Mouse (Mus musculus) CH12.LX (cell line): ENCODE measurements around the gene Axdnd1. TPM values are rescaled to one million over a fixed set of nuclear protein-coding genes. Genes with fewer than 3 reads are reported as not detected.

ENCODE experiments used
- DNase-seq: peaks from one replicate; pipeline ENCODE4 v3.0.0-alpha.2; 2013; ENCODE audit errors: extremely low read depth
- H3K27ac ChIP-seq: 2 replicates; pipeline ENCODE4 v1.5.1; 2012; ENCODE audit warnings: low read depth, mild to moderate bottlenecking, control low read depth, moderate library complexity; ENCODE audit not compliant: insufficient read depth
- H3K27me3 ChIP-seq: replicated peaks from 2 replicates; pipeline ENCODE3; 2012; ENCODE audit warnings: inconsistent platforms
- H3K36me3 ChIP-seq, 2 experiments: replicated peaks in 1 of 2; 2 replicates each; pipeline versions ENCODE3 to v1.6.1; 2012; ENCODE audit warnings: inconsistent platforms in 1 of 2, low read length in 1 of 2, mild to moderate bottlenecking in 1 of 2, mixed read lengths in 1 of 2, moderate library complexity in 1 of 2; ENCODE audit not compliant: control insufficient read depth in 1 of 2, insufficient read depth in 1 of 2
- H3K4me1 ChIP-seq, 2 experiments: 2 replicates each; pipeline ENCODE4 v1.6.1; 2012; ENCODE audit warnings: inconsistent platforms in 1 of 2, moderate library complexity in 1 of 2; ENCODE audit not compliant: insufficient read depth in 2 of 2, control insufficient read depth in 1 of 2
- H3K4me2 ChIP-seq: 2 replicates; pipeline ENCODE4 v1.6.1; 2012; ENCODE audit warnings: low read depth, mild to moderate bottlenecking, control low read depth; ENCODE audit not compliant: poor library complexity, insufficient read depth, severe bottlenecking
- H3K4me3 ChIP-seq, 3 experiments: fragments of 150-350 bp in 1 of 3; sonication (generic) in 1 of 3; replicated peaks in 1 of 3; 2 replicates each; pipeline versions ENCODE3 to v1.5.1; 2011 to 2012; ENCODE audit warnings: low read depth in 2 of 3, low read length in 2 of 3, mild to moderate bottlenecking in 2 of 3, moderate library complexity in 2 of 3, control low read depth in 1 of 3, improper control_type of control experiment in 1 of 3, inconsistent platforms in 1 of 3, mixed read lengths in 1 of 3; ENCODE audit not compliant: poor library complexity in 1 of 3
- H3K79me2 ChIP-seq: replicated peaks from 2 replicates; pipeline ENCODE4 v1.6.1; 2012; ENCODE audit warnings: mild to moderate bottlenecking, moderate library complexity; ENCODE audit not compliant: control insufficient read depth, poor library complexity, insufficient read depth, severe bottlenecking; ENCODE audit errors: extremely low read depth
- H3K9ac ChIP-seq: 2 replicates; pipeline ENCODE4 v1.6.1; 2012; ENCODE audit warnings: low read depth, mild to moderate bottlenecking, control low read depth, moderate library complexity; ENCODE audit not compliant: insufficient read depth
- H3K9me3 ChIP-seq: replicated peaks from 2 replicates; pipeline ENCODE3; 2012; ENCODE audit warnings: low read length, inconsistent platforms, mixed read lengths
- BHLHE40 ChIP-seq: IDR thresholded peaks from 2 replicates; pipeline ENCODE4 v1.6.1; 2011; ENCODE audit warnings: mild to moderate bottlenecking, low read depth, low read length, improper control_type of control experiment
- CHD2 ChIP-seq: IDR thresholded peaks from 2 replicates; pipeline ENCODE4 v1.6.1; 2011; ENCODE audit warnings: low read length, improper control_type of control experiment
- E2F4 ChIP-seq: IDR thresholded peaks from 2 replicates; pipeline ENCODE4 v1.6.1; 2011; ENCODE audit warnings: low read depth, low read length, improper control_type of control experiment; ENCODE audit not compliant: insufficient replicate concordance
- ELF1 ChIP-seq: IDR thresholded peaks from 2 replicates; pipeline ENCODE4 v1.6.1; 2014; ENCODE audit warnings: low read depth, mild to moderate bottlenecking, inconsistent platforms, low read length, improper control_type of control experiment
- EP300 ChIP-seq: IDR thresholded peaks from 2 replicates; pipeline ENCODE4 v1.6.1; 2011; ENCODE audit warnings: low read length, improper control_type of control experiment
- ETS1 ChIP-seq: conservative IDR thresholded peaks from 2 replicates; pipeline ENCODE4 v1.6.1; 2012; ENCODE audit warnings: low read depth, mild to moderate bottlenecking, inconsistent platforms, low read length, improper control_type of control experiment, moderate library complexity
- GABPA ChIP-seq: IDR thresholded peaks from 2 replicates; pipeline ENCODE4 v1.6.1; 2012; ENCODE audit warnings: low read depth, low read length, improper control_type of control experiment, inconsistent platforms; ENCODE audit not compliant: insufficient replicate concordance
- IRF4 ChIP-seq: IDR thresholded peaks from 2 replicates; pipeline ENCODE4 v1.6.1; 2014; ENCODE audit warnings: low read depth, mild to moderate bottlenecking, inconsistent platforms, low read length, improper control_type of control experiment
- JUN ChIP-seq: IDR thresholded peaks from 2 replicates; pipeline ENCODE4 v1.6.1; 2011; ENCODE audit warnings: low read depth, mild to moderate bottlenecking, low read length, improper control_type of control experiment, moderate library complexity; ENCODE audit not compliant: insufficient read depth
- JUND ChIP-seq: conservative IDR thresholded peaks from 2 replicates; pipeline ENCODE4 v1.6.1; 2011; ENCODE audit warnings: low read depth, low read length, improper control_type of control experiment
- KAT2A ChIP-seq: IDR thresholded peaks from 2 replicates; pipeline ENCODE4 v1.6.1; 2012; ENCODE audit warnings: low read length, improper control_type of control experiment, inconsistent platforms; ENCODE audit not compliant: insufficient replicate concordance
- MAX ChIP-seq: IDR thresholded peaks from 2 replicates; pipeline ENCODE4 v1.6.1; 2011; ENCODE audit warnings: low read length, improper control_type of control experiment
- MEF2A ChIP-seq: IDR thresholded peaks from 2 replicates; pipeline ENCODE4 v1.6.1; 2014; ENCODE audit warnings: low read depth, mild to moderate bottlenecking, inconsistent platforms, low read length, improper control_type of control experiment, borderline replicate concordance
- MXI1 ChIP-seq: IDR thresholded peaks from 2 replicates; pipeline ENCODE4 v1.6.1; 2011; ENCODE audit warnings: mild to moderate bottlenecking, low read depth, low read length, improper control_type of control experiment
- MYC ChIP-seq: IDR thresholded peaks from 2 replicates; pipeline ENCODE4 v1.6.1; 2011; ENCODE audit warnings: low read depth, mild to moderate bottlenecking, improper control_type of control experiment, low read length
- NELFE ChIP-seq: IDR thresholded peaks from 2 replicates; pipeline ENCODE4 v1.6.1; 2011; ENCODE audit warnings: low read depth, low read length, improper control_type of control experiment
- NRF1 ChIP-seq: IDR thresholded peaks from 2 replicates; pipeline ENCODE4 v1.6.1; 2014; ENCODE audit warnings: low read depth, mild to moderate bottlenecking, inconsistent platforms, low read length, improper control_type of control experiment, moderate library complexity
- POLR2AphosphoS2 ChIP-seq: IDR thresholded peaks from 2 replicates; pipeline ENCODE4 v1.6.1; 2011; ENCODE audit warnings: low read depth, low read length, improper control_type of control experiment
- SIN3A ChIP-seq: IDR thresholded peaks from 2 replicates; pipeline ENCODE4 v1.6.1; 2012; ENCODE audit warnings: low read length, improper control_type of control experiment, inconsistent platforms
- SMC3 ChIP-seq: IDR thresholded peaks from 2 replicates; pipeline ENCODE4 v1.6.1; 2011; ENCODE audit warnings: low read depth, low read length, improper control_type of control experiment
- TCF12 ChIP-seq: IDR thresholded peaks from 2 replicates; pipeline ENCODE4 v1.6.1; 2014; ENCODE audit warnings: low read depth, mild to moderate bottlenecking, inconsistent platforms, low read length, improper control_type of control experiment
- UBTF ChIP-seq: IDR thresholded peaks from 2 replicates; pipeline ENCODE4 v1.6.1; 2012; ENCODE audit warnings: low read depth, mild to moderate bottlenecking, inconsistent platforms, low read length, improper control_type of control experiment, moderate library complexity
- ZC3H11A ChIP-seq: IDR thresholded peaks from 2 replicates; pipeline ENCODE4 v1.6.1; 2012; ENCODE audit warnings: low read depth, mild to moderate bottlenecking, inconsistent platforms, low read length, improper control_type of control experiment
- ZKSCAN1 ChIP-seq: IDR thresholded peaks from 2 replicates; pipeline ENCODE4 v1.6.1; 2012; ENCODE audit warnings: low read depth, inconsistent platforms, low read length, improper control_type of control experiment, borderline replicate concordance
- ZMIZ1 ChIP-seq: IDR thresholded peaks from 2 replicates; pipeline ENCODE4 v1.6.1; 2012; ENCODE audit warnings: low read depth, mild to moderate bottlenecking, inconsistent platforms, low read length, improper control_type of control experiment
- dilution Hi-C: fragments of 300-500 bp; cut with MboI; formaldehyde crosslinking; loops from 2 replicates; pipeline ENCODE4 v1.14.3; 2020; ENCODE audit warnings: low sequenced_read_pairs; ENCODE audit not compliant: extremely low pct_unique_long_range_greater_than_20kb, extremely low pct_ligation_motif_present
- in situ Hi-C: fragments of 300-500 bp; cut with MboI; formaldehyde crosslinking; loops from 3 replicates; pipeline ENCODE4 v1.14.3; 2019; ENCODE audit warnings: low sequenced_read_pairs, low pct_ligation_motif_present, low pct_unique_long_range_greater_than_20kb, mixed read lengths
- polyA plus RNA-seq: library from polyadenylated mRNA; unstranded; fragments of >175 nt; gene quantifications from 2 replicates; pipeline ENCODE4 v1.2.1, GENCODE M21; 2012; ENCODE audit warnings: low read depth; ENCODE audit not compliant: insufficient read length
- total RNA-seq, 2 experiments: library from RNA; depleted of rRNA; stranded (reverse); fragments of 300-350 nt in 1 of 2; fragments of >200 nt in 1 of 2; gene quantifications; 2 replicates each; pipeline ENCODE4 v1.2.3; 2012 to 2014

The Axdnd1 gene
- total and polyA plus RNA-seq, 3 experiments: not detected

GRCm38 (mm10) chr1:156459690-156460089, 38.7 kb upstream of the Axdnd1 start:
- H3K9ac ChIP-seq: no peak overlapping the region
- no peak overlapping the region for H3K4me3 ChIP-seq
- H3K79me2 ChIP-seq: no peaks in the 10 kb centered on the region; the same call in 1 of the 2 replicates
- H3K27ac ChIP-seq: no peak overlapping the region
- H3K36me3 ChIP-seq: peaks cover 0 to 16% of the 10 kb centered on the region in 2 experiments
- peaks cover 8 to 16% of the 10 kb centered on the region in 2 experiments; a peak in 3 of 4 replicates for H3K4me1 ChIP-seq
- DNase-seq: peak; percentile 74
- H3K4me2 ChIP-seq: 0 out of 2 replicates have a peak overlapping the region, but pooled peaks have one; percentile 14
- no peaks in the 10 kb centered on the region for H3K27me3 ChIP-seq
- in situ Hi-C loops (no loop called here), dilution Hi-C loops (no loop called here)
- no peaks in the 10 kb centered on the region for H3K9me3 ChIP-seq
- peak; percentile 71 for TF ChIP-seq EP300
- no peak for TF ChIP-seq GABPA
- TF ChIP-seq ZKSCAN1: no peak
- TF ChIP-seq ZC3H11A: no peak
- peak; percentile 46 for TF ChIP-seq ETS1
- TF ChIP-seq MYC: peak; percentile 70
- TF ChIP-seq NELFE: no peak
- TF ChIP-seq E2F4: no peak
- TF ChIP-seq SMC3: no peak
- peak; percentile 35; the same call in 1 of the 2 replicates for TF ChIP-seq IRF4
- 0 out of 2 replicates have a peak, but pooled peaks have one; percentile 37 for TF ChIP-seq MXI1
- TF ChIP-seq BHLHE40: peak; percentile 87
- TF ChIP-seq MEF2A: peak; percentile 49; the same call in 1 of the 2 replicates
- TF ChIP-seq UBTF: no peak
- peak; percentile 56; the same call in 1 of the 2 replicates for TF ChIP-seq SIN3A
- no peak for TF ChIP-seq KAT2A
- TF ChIP-seq ELF1: peak; percentile 80
- no peak for TF ChIP-seq POLR2AphosphoS2
- TF ChIP-seq NRF1: no peak
- TF ChIP-seq ZMIZ1: 0 out of 2 replicates have a peak, but pooled peaks have one; percentile 30
- 0 out of 2 replicates have a peak, but pooled peaks have one; percentile 4 for TF ChIP-seq JUN
- TF ChIP-seq MAX: 0 out of 2 replicates have a peak, but pooled peaks have one; percentile 52
- TF ChIP-seq JUND: peak; percentile 22; the same call in 1 of the 2 replicates
- TF ChIP-seq CHD2: no peak
- TF ChIP-seq TCF12: 0 out of 2 replicates have a peak, but pooled peaks have one; percentile 15
